Mouse (Mus musculus): ENCODE data around the gene Tmtc1.

The Tmtc1 gene

GRCm38 (mm10) chr6:148443726-148444701, at the start of gene Tmtc1:
Gene Tmtc1 (minus strand): TSS chr6:148444389.
- in situ Hi-C loops (cut with MboI; ENCODE audit: low sequenced_read_pairs) = no loop called here

- in situ Hi-C loops (cut with MboI; ENCODE audit: low sequenced_read_pairs) = no loop called here
These were observed 47.7 kb upstream of the Tmtc1 start for GRCm38 (mm10) chr6:148491849-148492248.

- in situ Hi-C loops (cut with MboI; ENCODE audit: low sequenced_read_pairs) = no loop called here
These were observed 42.6 kb upstream of the Tmtc1 start for GRCm38 (mm10) chr6:148486756-148487155.

- in situ Hi-C loops (cut with MboI; ENCODE audit: low sequenced_read_pairs) = no loop called here
These were observed 37.7 kb upstream of the Tmtc1 start for GRCm38 (mm10) chr6:148481894-148482293.

GRCm38 (mm10) chr6:148479671-148480237, 35.6 kb upstream of the Tmtc1 start:
- in situ Hi-C loops (cut with MboI; ENCODE audit: low sequenced_read_pairs) = no loop called here

- in situ Hi-C loops (cut with MboI; ENCODE audit: low sequenced_read_pairs) = no loop called here
These were observed 34.2 kb upstream of the Tmtc1 start for GRCm38 (mm10) chr6:148478350-148478749.

- in situ Hi-C loops (cut with MboI; ENCODE audit: low sequenced_read_pairs) = no loop called here
These were observed 28.1 kb upstream of the Tmtc1 start for GRCm38 (mm10) chr6:148472289-148472688.

- in situ Hi-C loops (cut with MboI; ENCODE audit: low sequenced_read_pairs) = no loop called here
These were observed 23.8 kb upstream of the Tmtc1 start for GRCm38 (mm10) chr6:148467924-148468389.

GRCm38 (mm10) chr6:148467170-148467921, 23.2 kb upstream of the Tmtc1 start:
- in situ Hi-C loops (cut with MboI; ENCODE audit: low sequenced_read_pairs) = no loop called here

GRCm38 (mm10) chr6:148459636-148460035, 15.4 kb upstream of the Tmtc1 start:
- in situ Hi-C loops (cut with MboI; ENCODE audit: low sequenced_read_pairs) = no loop called here

- in situ Hi-C loops (cut with MboI; ENCODE audit: low sequenced_read_pairs) = no loop called here
These were observed 11.3 kb upstream of the Tmtc1 start for GRCm38 (mm10) chr6:148455470-148455869.

- in situ Hi-C loops (cut with MboI; ENCODE audit: low sequenced_read_pairs) = no loop called here
These were observed 10.6 kb upstream of the Tmtc1 start for GRCm38 (mm10) chr6:148454740-148455139.

- in situ Hi-C loops (cut with MboI; ENCODE audit: low sequenced_read_pairs) = no loop called here
These were observed 4.0 kb upstream of the Tmtc1 start for GRCm38 (mm10) chr6:148448151-148448550.

GRCm38 (mm10) chr6:148446113-148446512, 1.9 kb upstream of the Tmtc1 start:
- in situ Hi-C loops (cut with MboI; ENCODE audit: low sequenced_read_pairs) = no loop called here

GRCm38 (mm10) chr6:148444796-148445195, 607 bp upstream of the Tmtc1 start:
- in situ Hi-C loops (cut with MboI; ENCODE audit: low sequenced_read_pairs) = no loop called here

- in situ Hi-C loops (cut with MboI; ENCODE audit: low sequenced_read_pairs) = no loop called here
These were observed 881 bp downstream of the Tmtc1 start for GRCm38 (mm10) chr6:148443291-148443725.

GRCm38 (mm10) chr6:148442671-148443290, 1.4 kb downstream of the Tmtc1 start:
- in situ Hi-C loops (cut with MboI; ENCODE audit: low sequenced_read_pairs) = no loop called here

- in situ Hi-C loops (cut with MboI; ENCODE audit: low sequenced_read_pairs) = no loop called here
These were observed 2.3 kb downstream of the Tmtc1 start for GRCm38 (mm10) chr6:148441871-148442270.

GRCm38 (mm10) chr6:148439101-148439500, 5.1 kb downstream of the Tmtc1 start:
- in situ Hi-C loops (cut with MboI; ENCODE audit: low sequenced_read_pairs) = no loop called here

GRCm38 (mm10) chr6:148437565-148437964, 6.6 kb downstream of the Tmtc1 start:
- in situ Hi-C loops (cut with MboI; ENCODE audit: low sequenced_read_pairs) = no loop called here

Measured in CH12F3 (cell line).